Mouse (Mus musculus) cortical plate, adult 2 months (tissue): ENCODE results near the gene Pnkd.

Experiments used
- CTCF ChIP-seq: fragments of 200-500 bp; IDR thresholded peaks from 2 replicates; pipeline ENCODE4 v1.5.1; 2011; ENCODE audit warnings: mild to moderate bottlenecking, control low read depth, low read length; ENCODE audit not compliant: insufficient read depth; ENCODE audit errors: extremely low read depth
- POLR2A ChIP-seq: fragments of 200-500 bp; IDR thresholded peaks from 2 replicates; pipeline ENCODE4 v1.6.1; 2011; ENCODE audit warnings: mild to moderate bottlenecking, low read length, control low read depth; ENCODE audit not compliant: insufficient read depth; ENCODE audit errors: extremely low read depth

- TF ChIP-seq CTCF (no peak), POLR2A (no peak)
These were observed 72.8 kb downstream of the Pnkd start for GRCm38 (mm10) chr1:74357531-74357930.
